Mouse (Mus musculus) MEL (cell line): ENCODE data around the gene Pom121l2. TPM values are rescaled to one million over a fixed set of nuclear protein-coding genes. Genes with fewer than 3 reads are reported as not detected.

ENCODE experiments used
- DNase-seq: peaks from one replicate; pipeline ENCODE4 v3.0.0; 2011; ENCODE audit warnings: low read depth, low spot score
- H3K27ac ChIP-seq: 2 replicates; pipeline ENCODE4 v1.5.1; 2012; ENCODE audit warnings: low read depth, mild to moderate bottlenecking, control low read depth, low read length, moderate library complexity; ENCODE audit not compliant: control insufficient read depth
- H3K27me3 ChIP-seq, 2 experiments: fragments of 150-350 bp in 1 of 2; sonication (generic) in 1 of 2; 2 replicates each; pipeline ENCODE4 v1.6.1; 2012; ENCODE audit warnings: low read length in 2 of 2, mild to moderate bottlenecking in 2 of 2, improper control_type of control experiment in 1 of 2, moderate library complexity in 1 of 2; ENCODE audit not compliant: insufficient read depth in 2 of 2, control insufficient read depth in 1 of 2
- H3K36me3 ChIP-seq, 2 experiments: 2 replicates each; pipeline ENCODE4 v1.6.1; 2012 to 2014; ENCODE audit warnings: low read length in 2 of 2, improper control_type of control experiment in 1 of 2, inconsistent platforms in 1 of 2, mild to moderate bottlenecking in 1 of 2; ENCODE audit not compliant: insufficient read depth in 2 of 2, control insufficient read depth in 1 of 2
- H3K4me1 ChIP-seq, 2 experiments: fragments of 150-350 bp in 1 of 2; sonication (generic) in 1 of 2; 2 replicates each; pipeline ENCODE4 v1.6.1; 2012; ENCODE audit warnings: low read length in 2 of 2, improper control_type of control experiment in 1 of 2, mild to moderate bottlenecking in 1 of 2; ENCODE audit not compliant: insufficient read depth in 2 of 2, control insufficient read depth in 1 of 2
- H3K4me3 ChIP-seq, 2 experiments: fragments of 150-350 bp in 1 of 2; sonication (generic) in 1 of 2; 2 replicates each; pipeline ENCODE4 v1.5.1; 2012; ENCODE audit warnings: low read depth in 2 of 2, low read length in 2 of 2, mild to moderate bottlenecking in 2 of 2, moderate library complexity in 2 of 2, control low read depth in 1 of 2, improper control_type of control experiment in 1 of 2; ENCODE audit not compliant: control insufficient read depth in 1 of 2, insufficient read depth in 1 of 2
- H3K79me2 ChIP-seq: 2 replicates; pipeline ENCODE4 v1.6.1; 2012; ENCODE audit warnings: mild to moderate bottlenecking, low read length, moderate library complexity; ENCODE audit not compliant: control insufficient read depth, poor library complexity, insufficient read depth
- H3K9ac ChIP-seq: 2 replicates; pipeline ENCODE4 v1.6.1; 2012; ENCODE audit warnings: low read depth, mild to moderate bottlenecking, control low read depth, low read length, moderate library complexity; ENCODE audit not compliant: control insufficient read depth, poor library complexity, severe bottlenecking
- H3K9me3 ChIP-seq: fragments of 150-350 bp; sonication (generic); replicated peaks from 2 replicates; pipeline ENCODE4 v1.6.1; 2012; ENCODE audit warnings: mild to moderate bottlenecking, low read length, improper control_type of control experiment, moderate library complexity; ENCODE audit not compliant: insufficient read depth
- CHD2 ChIP-seq: IDR thresholded peaks from 2 replicates; pipeline ENCODE4 v1.6.1; 2011; ENCODE audit warnings: low read length, improper control_type of control experiment
- ELF1 ChIP-seq: IDR thresholded peaks from 2 replicates; pipeline ENCODE4 v1.6.1; 2014; ENCODE audit warnings: low read depth, mild to moderate bottlenecking, inconsistent platforms, low read length, improper control_type of control experiment, moderate library complexity
- ETS1 ChIP-seq: IDR thresholded peaks from 2 replicates; pipeline ENCODE4 v1.6.1; 2012; ENCODE audit warnings: low read depth, mild to moderate bottlenecking, inconsistent platforms, low read length, improper control_type of control experiment, moderate library complexity
- HCFC1 ChIP-seq: IDR thresholded peaks from 2 replicates; pipeline ENCODE4 v1.6.1; 2012; ENCODE audit warnings: low read depth, mild to moderate bottlenecking, inconsistent platforms, low read length, improper control_type of control experiment, moderate library complexity
- MAFK ChIP-seq: IDR thresholded peaks from 2 replicates; pipeline ENCODE4 v1.6.1; 2011; ENCODE audit warnings: low read depth, mild to moderate bottlenecking, low read length, improper control_type of control experiment, borderline replicate concordance
- MAX ChIP-seq: IDR thresholded peaks from 2 replicates; pipeline ENCODE4 v1.6.1; 2011; ENCODE audit warnings: low read length, improper control_type of control experiment
- MAZ ChIP-seq: IDR thresholded peaks from 2 replicates; pipeline ENCODE4 v1.6.1; 2012; ENCODE audit warnings: low read depth, mild to moderate bottlenecking, inconsistent platforms, low read length, improper control_type of control experiment
- MXI1 ChIP-seq: IDR thresholded peaks from 2 replicates; pipeline ENCODE4 v1.6.1; 2011; ENCODE audit warnings: mild to moderate bottlenecking, low read depth, low read length, improper control_type of control experiment
- NELFE ChIP-seq: IDR thresholded peaks from 2 replicates; pipeline ENCODE4 v1.6.1; 2011; ENCODE audit warnings: low read depth, low read length, improper control_type of control experiment
- NRF1 ChIP-seq: IDR thresholded peaks from 2 replicates; pipeline ENCODE4 v1.6.1; 2014; ENCODE audit warnings: low read depth, mild to moderate bottlenecking, inconsistent platforms, low read length, improper control_type of control experiment, moderate library complexity; ENCODE audit not compliant: poor library complexity, insufficient read depth, severe bottlenecking
- POLR2A ChIP-seq, 2 experiments: IDR thresholded peaks; 2 replicates each; pipeline ENCODE4 v1.6.1; 2011 to 2012; ENCODE audit warnings: low read length in 2 of 2, mild to moderate bottlenecking in 2 of 2, control low read depth in 1 of 2, improper control_type of control experiment in 1 of 2, low read depth in 1 of 2, moderate library complexity in 1 of 2; ENCODE audit not compliant: control insufficient read depth in 1 of 2, insufficient read depth in 1 of 2, poor library complexity in 1 of 2
- POLR2AphosphoS5 ChIP-seq: IDR thresholded peaks from 2 replicates; pipeline ENCODE4 v1.6.1; 2012; ENCODE audit warnings: low read depth, borderline replicate concordance, mild to moderate bottlenecking, inconsistent platforms, low read length, moderate library complexity, mixed read lengths
- RAD21 ChIP-seq: IDR thresholded peaks from 2 replicates; pipeline ENCODE4 v1.6.1; 2011; ENCODE audit warnings: mild to moderate bottlenecking, low read depth, low read length, improper control_type of control experiment
- SIN3A ChIP-seq: IDR thresholded peaks from 2 replicates; pipeline ENCODE4 v1.6.1; 2012; ENCODE audit warnings: low read length, improper control_type of control experiment, inconsistent platforms
- TAL1 ChIP-seq: IDR thresholded peaks from 2 replicates; pipeline ENCODE4 v1.6.1; 2012; ENCODE audit warnings: mild to moderate bottlenecking, inconsistent platforms, low read length, moderate library complexity, mixed read lengths
- USF2 ChIP-seq, 2 experiments: IDR thresholded peaks; 2 replicates each; pipeline ENCODE4 v1.6.1; 2011 to 2012; ENCODE audit warnings: improper control_type of control experiment in 2 of 2, low read length in 2 of 2, borderline replicate concordance in 1 of 2, inconsistent platforms in 1 of 2, low read depth in 1 of 2, mild to moderate bottlenecking in 1 of 2; ENCODE audit not compliant: insufficient read depth in 1 of 2
- ZC3H11A ChIP-seq: IDR thresholded peaks from 2 replicates; pipeline ENCODE4 v1.6.1; 2012; ENCODE audit warnings: low read depth, mild to moderate bottlenecking, inconsistent platforms, low read length, improper control_type of control experiment
- ZMIZ1 ChIP-seq: IDR thresholded peaks from 2 replicates; pipeline ENCODE4 v1.6.1; 2012; ENCODE audit warnings: low read depth, mild to moderate bottlenecking, inconsistent platforms, low read length, improper control_type of control experiment, moderate library complexity
- polyA plus RNA-seq, 2 experiments: library from polyadenylated mRNA; stranded (reverse) in 1 of 2; unstranded in 1 of 2; fragments of >175 nt in 1 of 2; fragments of >200 nt in 1 of 2; gene quantifications; 2 replicates each; pipeline versions ENCODE4 v1.2.1 to v1.2.4; 2012; ENCODE audit warnings: low replicate concordance in 2 of 2, low read depth in 1 of 2; ENCODE audit not compliant: insufficient read length in 2 of 2, insufficient read depth in 1 of 2, missing spikeins in 1 of 2
- total RNA-seq: library from RNA; depleted of rRNA; stranded (reverse); fragments of 300-350 nt; gene quantifications from 2 replicates; pipeline ENCODE4 v1.2.3, GENCODE M21; 2012

Gene Pom121l2
- total and polyA plus RNA-seq, 3 experiments, result not detected

DNA sequence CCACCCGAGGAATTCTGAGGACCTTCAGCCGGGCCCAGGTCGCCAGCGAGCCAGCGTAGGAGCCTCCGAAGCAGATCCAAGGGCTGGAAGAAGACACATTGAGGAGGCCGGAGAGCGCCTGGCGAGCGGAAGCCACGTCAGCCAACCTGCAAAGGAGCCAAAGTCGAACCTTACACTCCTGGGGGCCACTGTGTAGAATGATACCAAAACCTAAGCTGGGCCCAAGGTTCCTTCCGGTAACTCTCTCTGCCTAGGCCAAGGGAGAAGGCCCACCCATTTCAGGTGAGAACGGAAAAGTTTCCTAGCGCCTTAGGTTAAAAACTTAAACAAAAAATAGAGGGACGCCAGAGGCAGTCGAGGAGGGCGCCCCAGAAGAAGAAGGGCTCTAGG lies 26.1 kb downstream of the Pom121l2 start:
- Histone ChIP-seq H3K9ac (no peak overlapping the region), H3K4me1 (peaks cover 0 to 9% of the 10 kb centered on the region in 2 experiments; a peak in 2 of 4 replicates), H3K79me2 (no peaks in the 10 kb centered on the region), H3K27ac (no peak overlapping the region), H3K9me3 (no peaks in the 10 kb centered on the region), H3K36me3 (peaks cover 0 to 6% of the 10 kb centered on the region in 2 experiments; a peak in 2 of 4 replicates), H3K4me3 (no peak overlapping the region), H3K27me3 (peaks cover 2 to 10% of the 10 kb centered on the region in 2 experiments; a peak in 3 of 4 replicates)
- no peak for DNase-seq
- TF ChIP-seq ETS1, result no peak
- TF ChIP-seq USF2 (IDR thresholded peaks at IDR 0.05; ENCODE audit: borderline replicate concordance in 1 of 2, insufficient read depth in 1 of 2, low read depth in 1 of 2, low read length in 2 of 2), result no peak
- TF ChIP-seq POLR2A (IDR thresholded peaks at IDR 0.05; ENCODE audit: control insufficient read depth in 1 of 2, insufficient read depth in 1 of 2, low read depth in 1 of 2, low read length in 2 of 2, poor library complexity in 1 of 2), result no peak
- TF ChIP-seq NRF1, result no peak
- no peak for TF ChIP-seq HCFC1
- no peak for TF ChIP-seq NELFE
- TF ChIP-seq CHD2, result no peak
- no peak for TF ChIP-seq TAL1
- no peak for TF ChIP-seq ELF1
- no peak for TF ChIP-seq MXI1
- no peak for TF ChIP-seq MAFK
- no peak for TF ChIP-seq ZMIZ1

DNA sequence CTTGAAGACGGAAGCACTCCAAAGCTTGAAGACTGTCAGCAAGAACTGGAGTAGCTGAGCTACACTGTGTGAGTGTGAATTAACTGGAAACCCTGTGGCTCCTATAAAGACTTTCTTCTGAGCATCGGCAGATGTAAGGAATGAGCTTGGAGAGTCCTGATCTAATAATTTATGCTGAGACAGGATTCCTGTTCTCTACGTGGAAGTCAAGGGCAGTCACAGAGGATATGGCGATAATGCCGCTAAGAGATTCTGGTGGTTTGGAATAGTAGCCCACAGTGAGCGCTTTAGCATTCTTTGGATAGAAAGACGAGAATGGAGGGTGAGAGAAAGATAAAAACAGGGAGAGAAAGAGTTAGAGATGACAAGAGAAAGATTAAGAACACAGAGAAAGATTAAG lies 26.9 kb downstream of the Pom121l2 start:
- no peak overlapping the region for H3K27ac ChIP-seq
- H3K79me2 ChIP-seq, result no peaks in the 10 kb centered on the region
- peaks cover 2 to 10% of the 10 kb centered on the region in 2 experiments; a peak in 3 of 4 replicates for H3K27me3 ChIP-seq
- H3K36me3 ChIP-seq, result peaks cover 0 to 3% of the 10 kb centered on the region in 2 experiments; a peak in 2 of 4 replicates
- no peak overlapping the region for H3K4me3 ChIP-seq
- no peak for TF ChIP-seq SIN3A
- TF ChIP-seq POLR2AphosphoS5, result no peak
- no peak for TF ChIP-seq HCFC1
- TF ChIP-seq, all 39 proteins: peak for 0
- Histone ChIP-seq H3K9me3 (no peaks in the 10 kb centered on the region), H3K9ac (no peak overlapping the region), H3K4me1 (peaks cover 0 to 4% of the 10 kb centered on the region in 2 experiments; a peak in 2 of 4 replicates)
- DNase-seq, result no peak

DNA sequence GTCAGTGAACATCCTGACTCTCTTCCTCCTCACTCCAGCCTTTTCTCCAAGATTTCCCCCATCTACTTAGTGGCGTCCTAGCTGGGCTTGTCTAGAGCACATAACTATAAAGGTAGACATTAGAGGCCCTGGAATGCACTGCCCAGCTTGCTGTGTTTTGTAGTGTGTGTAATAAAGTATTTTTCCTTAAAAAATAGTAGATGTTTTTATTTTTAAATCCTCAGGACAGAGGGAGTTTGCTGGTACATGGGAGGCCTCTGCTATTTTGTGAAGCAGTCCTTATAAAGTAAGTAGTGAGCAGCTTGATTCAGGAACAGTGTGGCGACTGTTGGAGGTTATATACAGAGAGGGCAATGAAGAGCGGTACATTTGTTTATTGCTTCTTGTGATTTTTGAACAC lies 27.7 kb downstream of the Pom121l2 start:
- Histone ChIP-seq H3K27me3 (peaks cover 2 to 10% of the 10 kb centered on the region in 2 experiments; a peak in 3 of 4 replicates), H3K36me3 (peaks cover 0 to 3% of the 10 kb centered on the region in 2 experiments; a peak in 2 of 4 replicates), H3K9ac (no peak overlapping the region), H3K79me2 (no peaks in the 10 kb centered on the region), H3K27ac (no peak overlapping the region), H3K4me3 (no peak overlapping the region), H3K4me1 (no peaks in the 10 kb centered on the region; a peak in 1 of 4 replicates), H3K9me3 (no peaks in the 10 kb centered on the region)
- no peak for TF ChIP-seq HCFC1
- TF ChIP-seq ZC3H11A, result no peak
- no peak for TF ChIP-seq MAZ
- TF ChIP-seq RAD21, result no peak
- no peak for TF ChIP-seq ELF1
- no peak for TF ChIP-seq ZMIZ1
- no peak for TF ChIP-seq NRF1
- no peak for TF ChIP-seq MAX
- DNase-seq, result no peak
